Mouse (Mus musculus): ENCODE measurements at regions not wholly inside any gene's neighbourhood (a gene's known extent, or its start where the extent isn't known, plus 50 kb on each side); places are given as distances from the start of the nearest gene placed in this dataset.

DNA sequence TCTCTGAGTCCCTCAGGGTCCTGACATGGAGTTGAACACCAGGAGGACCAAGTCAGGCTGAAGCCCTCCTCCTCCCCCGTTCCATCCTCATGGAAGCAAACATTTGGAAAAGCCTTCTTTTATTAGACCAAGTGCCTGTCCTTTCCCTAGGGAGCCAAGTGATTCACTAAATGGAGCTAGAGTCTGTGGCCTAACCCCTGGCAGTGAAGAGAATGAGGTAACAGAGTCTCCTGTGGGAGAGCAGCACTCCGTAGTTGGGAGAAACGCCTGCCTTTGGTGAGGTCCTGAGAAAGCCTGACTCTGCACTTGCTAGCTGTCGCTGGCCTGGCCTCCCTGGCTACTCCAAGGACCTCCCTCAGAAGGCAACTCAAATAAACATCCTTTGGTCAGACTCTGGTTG lies 104.2 kb downstream of the Tle3 start:
- H3K27me3 ChIP-seq (replicated peaks): peaks cover 48% of the 10 kb centered on the region
- no peak for ATAC-seq (ENCODE audit: insufficient number of reproducible peaks, low FRiP score)
- 47% methylated on average over 4 of the region's 4 CpGs for WGBS

GRCm38 (mm10) chr9:61470815-61471505 lies 98.8 kb downstream of the Tle3 start:
- no peak overlapping the region for H3K27ac ChIP-seq (ENCODE audit: poor library complexity, severe bottlenecking)
- H3K4me3 ChIP-seq: no peak overlapping the region
- no peaks in the 10 kb centered on the region for H3K36me3 ChIP-seq
- ATAC-seq (ENCODE audit: insufficient number of reproducible peaks, low FRiP score): no peak
- no peaks in the 10 kb centered on the region for H3K4me1 ChIP-seq (replicated peaks)
- H3K9ac ChIP-seq: no peak overlapping the region
- no peak overlapping the region for H3K4me2 ChIP-seq
- peaks cover 21% of the 10 kb centered on the region; the same call in 1 of the 2 replicates for H3K27me3 ChIP-seq (replicated peaks)
- 48% methylated on average over 6 of the region's 6 CpGs for WGBS
- H3K9me3 ChIP-seq (replicated peaks): peaks cover under 1% of the 10 kb centered on the region; the same call in 1 of the 2 replicates

More for the DNA sequence above, 104.2 kb downstream of the Tle3 start:
- Histone ChIP-seq H3K4me2 (no peak overlapping the region), H3K4me3 (no peak overlapping the region), H3K36me3 (no peaks in the 10 kb centered on the region), H3K9me3 (replicated peaks) (no peaks in the 10 kb centered on the region), H3K9ac (no peak overlapping the region), H3K27ac (ENCODE audit: poor library complexity, severe bottlenecking) (no peak overlapping the region), H3K4me1 (replicated peaks) (no peaks in the 10 kb centered on the region)

- Histone ChIP-seq H3K27ac (ENCODE audit: poor library complexity, severe bottlenecking) (no peak overlapping the region), H3K9ac (no peak overlapping the region), H3K9me3 (replicated peaks) (peaks cover 8% of the 10 kb centered on the region), H3K27me3 (replicated peaks) (peaks cover 21% of the 10 kb centered on the region; the same call in 1 of the 2 replicates), H3K4me1 (replicated peaks) (no peaks in the 10 kb centered on the region), H3K4me3 (no peak overlapping the region), H3K4me2 (no peak overlapping the region), H3K36me3 (no peaks in the 10 kb centered on the region)
- ATAC-seq (ENCODE audit: insufficient number of reproducible peaks, low FRiP score): no peak
- WGBS: 57% methylated on average over 11 of the region's 11 CpGs
Measured at GRCm38 (mm10) chr9:61468897-61469509, 96.8 kb downstream of the Tle3 start.

DNA sequence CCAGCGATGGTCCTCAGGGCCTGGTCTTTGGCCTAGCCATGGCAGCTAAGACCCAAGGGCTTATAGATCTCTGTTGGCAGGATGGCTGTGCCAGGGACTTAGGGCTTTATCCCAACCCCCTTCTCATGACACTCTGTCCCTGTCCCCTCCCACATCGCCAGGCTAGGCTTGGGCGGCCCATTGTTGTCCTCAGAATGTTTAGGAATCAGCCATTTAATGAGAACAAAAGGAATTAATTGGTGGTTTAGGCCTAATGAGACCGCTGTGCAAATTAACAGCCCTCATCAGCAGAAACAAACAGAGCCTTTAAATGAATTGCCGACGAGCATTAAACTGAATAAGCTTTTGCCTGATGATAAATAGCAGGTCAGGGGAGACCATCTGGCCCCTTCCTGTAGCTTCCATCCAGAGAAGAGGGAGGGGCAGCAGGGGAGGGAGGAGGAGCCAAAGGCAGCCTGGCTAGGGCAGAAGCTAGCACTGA lies 96.2 kb downstream of the Tle3 start:
- H3K4me2 ChIP-seq: no peak overlapping the region
- 42% methylated on average over 6 of the region's 6 CpGs for WGBS
- H3K27ac ChIP-seq (ENCODE audit: poor library complexity, severe bottlenecking): no peak overlapping the region
- peaks cover 18% of the 10 kb centered on the region; the same call in 1 of the 2 replicates for H3K27me3 ChIP-seq (replicated peaks)
- no peak for ATAC-seq (ENCODE audit: insufficient number of reproducible peaks, low FRiP score)
- H3K4me1 ChIP-seq (replicated peaks): no peaks in the 10 kb centered on the region
- peaks cover 8% of the 10 kb centered on the region for H3K9me3 ChIP-seq (replicated peaks)
- no peak overlapping the region for H3K4me3 ChIP-seq
- no peaks in the 10 kb centered on the region for H3K36me3 ChIP-seq
- no peak overlapping the region for H3K9ac ChIP-seq

Data from heart, embryonic 12.5 days (tissue).